Mouse (Mus musculus): ENCODE measurements at regions not wholly inside any gene's neighbourhood (a gene's known extent, or its start where the extent isn't known, plus 50 kb on each side); places are given as distances from the start of the nearest gene placed in this dataset.

DNA sequence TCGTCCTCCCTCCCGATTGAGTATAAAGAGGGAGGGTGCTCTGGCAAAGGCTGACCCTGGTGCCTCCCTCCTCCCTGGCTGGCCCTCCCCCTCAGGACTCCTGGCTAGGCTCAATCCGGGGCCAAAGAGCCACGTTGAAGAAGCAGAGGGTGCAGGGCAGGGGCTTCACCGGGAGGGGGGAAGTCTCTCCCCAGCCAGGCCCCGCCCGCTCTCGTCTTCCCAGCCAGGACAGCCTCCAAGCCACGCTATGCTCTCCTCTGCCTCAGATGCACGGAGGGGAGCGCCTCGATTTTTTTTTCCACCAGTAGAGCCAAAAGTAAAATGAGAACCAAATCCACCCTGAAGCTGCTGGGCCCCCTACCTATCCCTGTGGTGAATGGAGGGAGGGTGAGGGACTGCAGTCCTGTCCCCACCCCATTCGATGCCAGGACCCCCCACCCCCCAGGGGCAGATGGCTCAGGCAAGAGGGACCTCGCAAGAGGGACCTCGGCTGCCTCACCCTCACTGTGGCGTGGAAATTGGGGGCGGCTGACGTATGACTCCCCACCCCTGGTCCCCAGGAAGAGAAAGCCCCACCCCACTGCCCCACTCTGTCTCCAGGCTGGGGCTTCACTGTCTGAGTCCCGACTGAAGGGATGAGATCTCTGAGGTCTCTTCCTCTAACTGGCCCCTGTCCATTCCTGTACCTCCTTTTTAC is 53.2 kb upstream of the Col1a1 start:
- ATAC-seq (replicated peaks; ENCODE audit: low read depth, poor library complexity, severe bottlenecking) = no peak

DNA sequence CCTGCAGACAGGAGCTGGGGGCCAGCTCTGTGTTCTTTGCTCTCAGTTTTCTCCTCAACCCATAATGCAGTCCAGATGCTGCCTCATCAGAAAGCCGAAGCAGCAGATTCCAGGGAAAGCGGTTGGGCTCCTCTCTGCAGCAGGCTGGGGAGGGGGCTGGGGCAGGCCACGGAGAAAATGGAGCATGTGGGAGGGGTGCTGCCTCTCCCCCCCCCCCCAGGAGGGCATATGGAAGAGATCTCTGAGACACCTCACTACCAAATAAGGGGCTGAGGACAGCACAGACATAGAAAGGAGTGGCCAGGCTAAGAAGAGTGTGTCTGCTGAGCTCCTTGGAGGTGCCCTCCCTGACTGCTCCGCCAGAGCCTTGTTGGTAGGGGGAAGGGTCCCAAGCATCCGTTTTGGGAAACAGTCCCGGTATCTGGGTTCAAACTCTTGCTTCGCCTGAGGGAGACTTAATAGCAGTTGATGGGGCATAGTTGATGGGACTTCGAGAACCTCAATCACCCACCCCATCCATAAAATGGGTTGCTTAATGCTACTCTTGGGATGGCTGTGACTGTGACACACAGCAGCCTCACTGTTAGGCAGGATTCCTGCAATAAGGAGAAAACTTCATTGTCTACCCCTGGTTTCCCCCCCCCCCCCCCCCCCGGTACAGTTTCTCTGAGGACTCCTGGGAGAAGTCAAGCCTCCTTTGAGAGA is 53.9 kb upstream of the Col1a1 start:
- ATAC-seq (replicated peaks; ENCODE audit: low read depth, poor library complexity, severe bottlenecking) = no peak

DNA sequence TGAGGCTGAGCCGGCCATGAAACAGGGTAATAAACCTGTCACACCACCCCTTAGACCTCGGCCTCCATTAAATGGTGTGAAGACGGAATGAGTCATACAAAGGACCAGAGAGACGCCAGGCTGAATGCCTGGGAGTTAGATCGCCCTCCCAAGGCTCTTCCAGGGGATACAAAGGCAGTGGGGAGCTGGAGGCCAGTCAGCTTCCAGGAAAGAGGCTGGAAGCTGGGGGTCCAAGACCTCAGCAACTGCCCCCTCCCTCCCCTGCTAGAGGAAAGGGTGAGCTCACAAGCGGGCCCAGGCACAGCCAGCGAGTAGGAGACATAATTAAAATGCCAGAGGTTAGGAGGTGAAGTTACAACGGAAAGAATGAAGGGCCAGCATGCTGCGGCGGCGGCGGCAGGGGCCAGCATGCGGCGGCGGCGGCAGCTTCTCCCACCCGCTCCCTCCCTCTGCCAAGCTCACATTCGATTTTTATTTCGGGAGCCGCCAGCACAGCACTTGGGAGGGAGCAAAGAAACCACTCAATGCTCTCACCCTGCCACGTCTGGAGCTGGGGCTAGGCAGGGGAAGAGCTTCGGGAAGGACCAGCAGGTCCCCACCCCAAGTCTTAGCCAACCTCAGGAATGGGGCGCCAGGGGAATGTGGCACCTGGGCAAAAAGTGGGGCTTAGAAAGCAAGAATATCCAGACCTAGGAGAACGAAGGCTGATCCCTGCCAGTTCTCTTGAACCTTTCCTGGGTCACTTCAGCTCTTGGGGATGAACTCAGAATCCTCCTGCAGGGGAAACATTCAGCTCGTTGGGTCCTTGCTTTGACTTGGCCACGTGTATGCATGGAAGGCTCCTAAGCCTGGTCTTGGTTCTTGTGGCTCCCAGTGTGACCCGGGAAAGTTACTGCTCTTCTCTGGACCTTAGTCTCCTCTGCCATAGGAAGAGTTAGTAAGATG is 54.9 kb upstream of the Col1a1 start:
- ATAC-seq (replicated peaks; ENCODE audit: low read depth, poor library complexity, severe bottlenecking) = no peak

DNA sequence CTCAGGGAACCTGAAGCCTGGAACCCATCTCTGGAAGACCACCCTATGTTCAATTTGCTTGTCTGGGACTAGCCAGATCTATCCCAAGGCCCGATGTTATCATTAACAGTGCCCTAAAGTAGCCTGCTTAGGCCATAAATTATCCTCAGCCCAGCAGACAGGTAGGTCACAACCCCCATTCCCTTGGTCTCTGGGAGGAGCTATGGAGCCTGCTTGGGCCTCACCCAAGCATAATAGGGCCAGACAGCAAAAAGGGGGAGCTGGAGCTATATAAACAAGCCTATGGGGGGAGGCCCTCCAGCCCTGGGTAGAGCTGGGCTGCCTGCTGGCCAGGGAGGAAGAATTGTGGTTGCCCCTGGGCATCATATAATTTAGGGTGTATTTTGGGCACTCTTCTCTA is 59.3 kb upstream of the Col1a1 start:
- ATAC-seq (replicated peaks; ENCODE audit: low read depth, poor library complexity, severe bottlenecking) = no peak

DNA sequence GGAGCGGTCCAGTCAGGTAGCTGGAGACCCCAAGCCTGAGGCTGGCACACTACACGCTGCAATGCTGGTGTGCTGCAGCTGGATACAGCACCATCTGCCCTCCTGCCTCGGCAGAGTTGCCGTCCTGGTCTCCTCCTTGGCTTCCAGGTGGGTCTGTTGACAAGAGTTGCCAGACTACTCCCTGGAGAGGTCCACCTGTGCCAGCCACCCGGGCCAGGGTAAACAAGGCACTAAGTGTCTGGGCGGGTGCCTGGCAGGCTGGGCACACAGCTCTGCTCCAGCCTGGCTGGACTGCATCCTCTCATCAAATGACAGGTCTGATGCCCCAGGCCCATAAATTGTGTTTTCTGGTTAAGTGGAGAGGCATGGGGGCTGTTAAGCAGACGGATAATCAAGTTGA is 61.0 kb upstream of the Col1a1 start:
- no peak for ATAC-seq (replicated peaks; ENCODE audit: low read depth, poor library complexity, severe bottlenecking)

DNA sequence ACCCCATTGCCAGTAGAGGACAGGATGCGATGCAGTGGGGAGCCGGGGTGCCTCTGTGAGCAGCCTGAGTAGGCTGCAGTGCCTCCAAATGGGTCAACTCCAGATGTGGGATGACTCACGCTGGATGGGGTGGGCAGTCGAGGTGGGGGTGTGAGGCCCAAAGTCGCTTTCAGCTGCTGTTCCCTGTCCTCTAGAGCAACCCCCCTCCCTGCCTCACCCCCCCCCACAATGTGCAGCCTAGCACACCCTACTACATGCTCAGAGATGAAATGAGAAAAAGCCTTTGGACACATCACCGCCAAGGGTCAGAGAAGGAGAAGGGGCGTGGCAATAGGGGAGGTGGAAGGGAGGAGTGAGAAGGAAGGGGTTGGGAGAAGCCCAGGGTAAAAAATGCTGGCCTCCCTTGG is 61.9 kb upstream of the Col1a1 start:
- no peak for ATAC-seq (replicated peaks; ENCODE audit: low read depth, poor library complexity, severe bottlenecking)

DNA sequence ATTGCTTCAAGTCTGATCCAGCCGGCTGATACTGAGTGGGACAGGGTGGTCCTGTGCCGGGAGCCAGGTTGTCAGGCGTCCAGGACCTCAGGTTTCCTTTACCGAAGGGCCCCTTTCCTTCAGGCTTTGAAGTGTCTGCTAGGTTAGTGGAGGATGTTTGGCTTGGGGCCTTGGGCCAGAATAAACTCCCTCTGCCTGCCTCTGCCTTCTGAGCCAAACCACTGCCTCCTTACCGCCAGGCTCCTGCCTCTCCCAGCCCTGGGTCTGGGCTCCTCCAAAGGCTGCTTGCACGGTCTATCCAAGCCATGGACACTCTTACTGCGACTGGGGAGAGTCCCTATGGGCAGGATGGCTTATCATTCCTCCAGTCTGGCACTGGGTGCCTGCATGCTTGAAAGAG is 62.3 kb upstream of the Col1a1 start:
- no peak for ATAC-seq (replicated peaks; ENCODE audit: low read depth, poor library complexity, severe bottlenecking)

DNA sequence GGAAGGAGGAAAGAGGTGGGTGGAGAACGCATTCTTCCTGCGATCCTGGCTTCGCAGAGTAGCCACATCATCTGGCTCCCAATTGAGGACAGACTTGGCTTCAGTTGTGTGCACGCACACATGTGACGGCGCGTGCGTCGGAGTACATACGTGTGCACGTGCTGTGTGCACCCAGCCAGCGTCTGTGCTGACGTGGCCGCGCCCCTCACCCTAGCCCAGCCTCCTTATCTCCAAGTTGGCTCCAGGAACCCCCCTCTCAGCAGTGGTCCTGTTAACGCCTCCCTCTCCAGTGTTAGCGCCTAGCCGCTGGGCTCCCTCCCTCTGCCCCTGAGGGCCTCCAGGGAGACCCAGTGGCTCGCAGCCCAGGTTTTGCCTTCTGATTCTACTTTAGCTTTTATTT is 63.1 kb upstream of the Col1a1 start:
- ATAC-seq (replicated peaks; ENCODE audit: low read depth, poor library complexity, severe bottlenecking) = 0 out of 2 replicates have a peak, but pooled peaks have one; percentile 10

DNA sequence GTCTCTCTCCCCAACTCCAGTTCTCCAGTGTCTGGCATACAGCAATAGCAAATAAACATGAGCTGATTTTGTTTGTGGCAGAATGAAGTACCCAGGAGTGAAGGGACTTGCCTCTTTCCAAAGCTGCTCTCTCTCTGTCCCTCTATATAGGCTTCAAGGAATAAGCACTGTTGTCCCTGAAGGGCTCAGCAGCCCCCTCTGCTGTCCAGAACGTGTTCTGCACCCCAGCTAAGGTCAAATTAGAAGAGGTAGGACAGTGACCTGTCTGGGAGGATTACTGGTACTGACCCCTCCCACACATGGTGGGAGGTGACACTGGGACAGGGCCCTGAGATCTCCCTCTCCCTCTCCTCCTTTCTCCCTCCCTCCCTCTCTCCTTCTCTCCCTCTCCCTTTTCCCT is 65.7 kb upstream of the Col1a1 start:
- ATAC-seq (replicated peaks; ENCODE audit: low read depth, poor library complexity, severe bottlenecking) = peak; percentile 86

DNA sequence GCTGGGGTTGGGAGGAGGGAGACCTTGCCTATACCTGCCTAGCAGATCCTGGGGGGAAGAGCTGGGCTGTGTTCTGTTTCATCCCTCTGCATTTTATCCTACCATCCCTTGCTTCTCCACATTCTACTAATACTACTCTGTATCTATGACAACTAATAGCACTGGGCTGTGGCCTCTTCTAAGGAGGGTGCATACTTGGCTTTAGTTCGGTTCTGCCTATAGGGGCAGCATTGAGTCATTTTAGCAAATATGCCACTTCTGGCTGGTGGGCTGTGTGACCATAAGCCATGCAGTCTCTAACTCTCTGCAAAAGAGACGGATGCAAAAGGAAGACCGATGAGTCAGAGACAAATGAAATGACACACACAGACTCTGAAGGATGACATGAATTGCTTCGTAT is 66.2 kb upstream of the Col1a1 start:
- peak; percentile 64 for ATAC-seq (replicated peaks; ENCODE audit: low read depth, poor library complexity, severe bottlenecking)

DNA sequence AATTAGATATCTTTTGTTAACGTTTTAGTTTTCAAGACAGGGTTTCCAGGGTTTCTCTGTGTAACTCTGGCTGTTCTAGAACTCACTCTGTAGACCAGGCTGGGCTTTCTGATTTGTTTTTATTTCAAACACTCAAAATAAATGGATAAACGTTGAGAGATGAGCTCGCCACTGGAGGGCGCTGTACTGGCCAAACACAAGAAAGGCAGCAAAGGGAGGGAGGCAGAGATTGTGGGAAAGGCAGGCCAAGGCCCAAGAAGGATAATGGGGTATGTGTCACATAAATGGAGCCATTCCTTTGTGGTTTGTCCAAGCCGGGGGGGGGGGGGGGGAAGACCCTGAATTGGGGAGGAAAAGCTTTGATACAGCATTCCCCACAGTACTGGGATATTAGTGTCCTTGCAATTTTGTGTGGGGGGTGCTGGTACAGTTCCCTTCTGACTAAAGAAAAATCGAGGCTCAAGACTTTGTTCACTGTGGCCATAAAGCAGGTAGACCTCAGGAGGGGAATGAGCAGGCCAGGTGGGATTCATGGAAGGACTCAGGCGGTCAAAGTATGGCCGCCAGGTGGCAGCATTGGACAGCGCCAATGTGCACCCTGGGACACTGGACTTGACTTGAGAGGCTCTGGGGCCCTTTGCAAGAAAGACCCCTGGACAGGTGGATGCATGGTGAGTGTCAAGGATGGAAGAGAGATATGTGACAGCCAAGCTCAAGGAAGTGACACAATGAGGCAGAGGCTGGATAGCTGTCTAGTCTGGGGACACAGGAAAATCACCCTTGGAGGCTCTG is 69.7 kb upstream of the Col1a1 start:
- ATAC-seq (replicated peaks; ENCODE audit: low read depth, poor library complexity, severe bottlenecking) = 0 out of 2 replicates have a peak, but pooled peaks have one; percentile 57

DNA sequence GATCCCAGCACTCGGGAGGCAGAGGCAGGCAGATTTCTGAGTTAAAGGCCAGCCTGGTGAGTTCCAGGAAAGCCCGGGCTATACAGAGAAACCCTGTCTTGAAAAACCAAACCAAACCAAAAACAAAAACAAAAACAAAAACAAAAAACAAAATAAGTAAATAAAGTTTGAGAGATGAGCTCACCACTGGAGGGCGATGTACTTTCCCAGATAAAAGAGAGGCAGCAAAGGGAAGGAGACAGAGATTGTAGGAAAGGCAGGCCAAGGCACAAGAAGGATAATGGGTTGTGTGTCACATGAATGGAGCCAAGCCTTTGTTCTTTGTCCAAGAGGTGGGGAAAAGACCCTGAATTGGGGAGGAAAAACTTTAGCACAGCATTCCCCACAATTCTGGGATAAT is 67.6 kb upstream of the Tmem92 start:
- ATAC-seq (replicated peaks; ENCODE audit: low read depth, poor library complexity, severe bottlenecking) = no peak

DNA sequence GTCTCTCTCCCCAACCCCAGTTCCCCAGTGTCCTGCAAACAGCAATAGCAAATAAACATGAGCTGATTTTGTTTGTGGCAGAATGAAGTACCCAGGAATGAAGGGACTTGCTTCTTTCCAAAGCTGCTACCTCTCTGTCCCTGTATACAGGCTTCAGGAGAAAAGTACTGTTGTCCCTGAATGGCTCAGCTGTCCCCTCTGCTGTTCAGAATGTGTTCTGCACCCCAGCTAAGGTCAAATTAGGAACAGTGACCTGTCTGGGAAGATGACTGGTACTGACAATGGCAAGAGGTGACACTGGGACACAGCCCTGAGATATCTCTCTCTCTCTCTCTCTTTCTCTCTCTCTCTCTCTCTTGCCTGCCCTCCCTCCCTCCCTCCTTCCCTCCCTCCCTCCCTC is 56.6 kb upstream of the Tmem92 start:
- ATAC-seq (replicated peaks; ENCODE audit: low read depth, poor library complexity, severe bottlenecking) = 0 out of 2 replicates have a peak, but pooled peaks have one; percentile 36

DNA sequence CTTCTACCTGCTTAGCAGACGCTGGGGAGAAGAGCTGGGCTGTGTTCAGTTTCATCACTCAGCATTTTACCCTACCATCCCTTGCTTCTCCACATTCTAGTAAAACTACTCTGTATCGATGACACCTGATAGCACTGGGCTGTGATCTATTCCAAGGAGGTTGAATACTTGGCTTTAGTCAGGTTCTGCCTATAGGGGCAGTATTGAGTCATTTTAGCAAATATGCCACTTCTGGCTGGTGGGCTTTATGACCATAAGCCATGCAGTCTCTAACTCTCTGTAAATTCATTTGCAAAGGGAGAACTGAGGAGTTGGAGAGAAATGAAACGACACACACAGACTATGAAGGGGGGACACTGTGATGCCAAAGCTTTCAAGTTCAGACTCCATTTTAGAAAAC is 55.6 kb upstream of the Tmem92 start:
- ATAC-seq (replicated peaks; ENCODE audit: low read depth, poor library complexity, severe bottlenecking) = peak; percentile 60; the same call in 1 of the 2 replicates

DNA sequence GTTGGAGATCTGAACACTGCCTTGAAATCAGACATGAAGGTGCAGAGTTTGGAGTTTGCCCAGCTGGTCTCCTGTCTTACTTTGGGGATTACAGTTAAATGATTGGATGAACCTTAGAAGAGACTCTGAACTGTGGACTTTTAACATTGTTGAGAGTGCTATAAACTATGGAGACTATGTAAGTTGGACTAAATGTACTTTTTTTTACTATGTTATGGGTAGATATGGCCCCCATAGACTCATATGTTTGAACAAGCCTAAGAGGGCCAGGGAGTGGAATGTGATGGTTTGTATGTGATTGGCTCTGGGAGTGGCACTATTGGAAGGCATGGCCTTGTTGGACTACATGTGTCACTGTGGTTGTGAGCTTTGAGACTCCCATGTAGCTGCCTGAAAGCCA is 53.8 kb upstream of the Tmem92 start:
- no peak for ATAC-seq (replicated peaks; ENCODE audit: low read depth, poor library complexity, severe bottlenecking)

DNA sequence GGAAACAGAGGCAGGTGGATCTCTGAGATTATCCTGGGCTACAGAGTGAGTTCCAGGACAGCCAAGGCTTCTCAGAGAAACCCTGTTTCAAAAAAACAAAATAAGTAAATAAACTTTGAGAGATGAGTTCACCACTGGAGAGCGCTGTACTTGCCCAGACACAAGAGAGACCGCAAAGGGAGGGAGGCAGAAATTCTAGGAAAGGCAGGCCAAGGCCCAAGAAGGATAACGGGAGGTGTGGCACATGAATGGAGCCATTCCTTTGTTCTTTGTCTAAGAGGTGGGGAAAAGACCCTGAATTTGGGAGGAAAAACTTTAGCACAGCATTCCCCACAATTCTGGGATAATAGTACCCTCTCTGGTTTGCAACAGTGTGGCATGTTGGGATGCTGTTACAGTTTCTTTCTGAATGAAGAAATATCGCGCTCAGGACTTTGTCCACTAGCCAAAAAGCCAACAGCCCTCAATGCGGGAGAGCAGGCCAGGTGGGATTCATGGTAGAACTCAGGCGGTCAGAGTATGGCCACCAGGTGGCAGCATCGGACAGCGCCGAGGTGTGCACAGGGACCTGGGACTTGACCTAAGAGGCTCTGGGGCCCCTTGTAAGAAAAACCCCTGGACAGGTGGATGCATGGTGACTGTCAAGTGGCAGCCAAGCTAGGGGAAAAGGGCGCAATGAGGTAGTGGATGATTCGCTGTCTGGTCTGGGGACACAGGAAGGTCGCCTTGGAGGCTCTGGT is 49.9 kb upstream of the Tmem92 start:
- peak; percentile 50; the same call in 1 of the 2 replicates for ATAC-seq (replicated peaks; ENCODE audit: low read depth, poor library complexity, severe bottlenecking)

Data from common myeloid progenitor, adult 5-6 weeks (primary cell).